Comparison of ENCODE assay signal across 16 mouse cellular contexts in the genomic region with DNA sequence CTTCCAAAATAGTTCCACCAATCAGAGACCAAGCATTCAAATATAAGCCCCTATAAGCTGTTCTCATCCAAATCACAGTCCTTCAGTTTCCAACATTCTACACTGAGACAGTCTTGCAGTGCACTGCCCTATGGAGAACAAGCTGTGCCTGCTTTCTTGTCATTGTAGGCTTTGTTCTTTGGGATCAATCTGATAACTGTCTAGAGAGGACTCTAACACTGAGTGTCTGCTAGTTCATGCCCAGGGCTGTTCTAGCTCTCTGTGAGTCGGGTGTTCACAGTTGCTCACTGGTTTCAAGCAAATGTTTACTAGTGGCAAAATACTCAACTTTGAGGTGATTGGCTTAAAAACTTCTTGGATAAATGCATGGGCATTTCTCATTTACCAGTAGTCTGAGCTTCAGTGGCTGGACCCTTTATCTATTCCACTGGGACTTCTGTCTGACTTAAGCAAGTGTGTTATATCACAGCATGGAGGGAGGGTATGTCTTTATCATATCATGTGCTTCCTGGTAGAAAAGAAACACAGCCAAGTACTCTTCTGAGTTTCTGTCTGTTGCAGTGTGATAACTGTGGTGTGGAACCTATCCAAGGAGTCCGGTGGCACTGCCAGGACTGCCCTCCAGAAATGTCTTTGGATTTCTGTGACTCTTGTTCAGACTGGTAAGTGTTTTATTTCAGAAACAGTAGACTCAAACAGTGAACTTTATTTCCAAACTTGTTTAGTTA.
DNase-seq lines count a peak whose midpoint lies in the region; ATAC-seq and TF ChIP-seq lines count a peak whose summit lies in the region.
"Had no signal": no experiment of that assay in that cellular context is flagged by ENCODE, and none has a peak within 500 bp of the region (broad histone marks: within the 10 kb centered on the region; RNA-seq: fewer than 3 reads in every experiment).

No protein-coding gene starts in this region.

- peak in 1 of 2 experiments; percentile 41 for DNase-seq in heart, adult 2 months
- DNase-seq in heart, adult 8-10 months (ENCODE audit: low spot score), result no peak
- peak; percentile 23 to 24 for DNase-seq in heart, postnatal 14 days
- DNase-seq in frontal cortex, postnatal 14 days (ENCODE audit: low spot score in 2 of 2), result no peak
- DNase-seq: cerebellum, adult 8-10 months; spleen, adult 18-20 months; thymus, postnatal 4 days had no signal

- H3K79me2 ChIP-seq in heart, adult 2 months (replicated peaks; ENCODE audit: control insufficient read depth, insufficient read depth, low read length), result no peaks in the 10 kb centered on the region
- H3K79me2 ChIP-seq in myocyte (ENCODE audit: control insufficient read depth, insufficient read depth), result peaks cover 3% of the 10 kb centered on the region

- H3K27ac ChIP-seq in heart, adult 2 months, result peak overlapping the region; percentile 24
- no peak overlapping the region for H3K27ac ChIP-seq in intestine, embryonic 15.5 days
- H3K27ac ChIP-seq: kidney, embryonic 15.5 days; layer of hippocampus, adult 2 months; limb, embryonic 15.5 days; midbrain, embryonic 15.5 days; neural tube, embryonic 12.5 days had no signal

- peak; percentile 92 for ATAC-seq in common myeloid progenitor, adult 5-6 weeks (replicated peaks; ENCODE audit: low read depth, poor library complexity, severe bottlenecking)
- ATAC-seq in intestine, embryonic 15.5 days, result no peak
- ATAC-seq: midbrain, embryonic 15.5 days had no signal

- H3ac ChIP-seq in myocyte (ENCODE audit: control insufficient read depth, insufficient read length), result no peak overlapping the region

- 26% methylated on average over 2 of the region's 2 CpGs for WGBS in heart, adult 2 months
- 88% methylated on average over 2 of the region's 2 CpGs for WGBS in intestine, embryonic 15.5 days

- H3K9ac ChIP-seq in heart, adult 2 months (ENCODE audit: low read depth, low read length), result no peak overlapping the region
- no peak overlapping the region for H3K9ac ChIP-seq in intestine, embryonic 15.5 days
- H3K9ac ChIP-seq: kidney, embryonic 15.5 days; limb, embryonic 15.5 days; midbrain, embryonic 15.5 days; neural tube, embryonic 12.5 days had no signal

- no peak overlapping the region for H3K4me3 ChIP-seq in heart, adult 2 months
- no peak overlapping the region for H3K4me3 ChIP-seq in myocyte
- no peak overlapping the region for H3K4me3 ChIP-seq in intestine, embryonic 15.5 days (replicated peaks)
- H3K4me3 ChIP-seq: erythroblast, embryonic 14.5 days; kidney, embryonic 15.5 days; layer of hippocampus, adult 2 months; limb, embryonic 15.5 days; midbrain, embryonic 15.5 days; neural tube, embryonic 12.5 days had no signal

- no peaks in the 10 kb centered on the region; the same call in 1 of the 2 replicates for H3K4me1 ChIP-seq in heart, adult 2 months (ENCODE audit: control insufficient read depth, insufficient read depth, low read length)
- H3K4me1 ChIP-seq in intestine, embryonic 15.5 days (replicated peaks), result no peaks in the 10 kb centered on the region
- H3K4me1 ChIP-seq: limb, embryonic 15.5 days; midbrain, embryonic 15.5 days had no signal

- H3K9me3 ChIP-seq in intestine, embryonic 15.5 days, result no peaks in the 10 kb centered on the region
- H3K9me3 ChIP-seq: kidney, embryonic 15.5 days; limb, embryonic 15.5 days; midbrain, embryonic 15.5 days; neural tube, embryonic 12.5 days had no signal

- TF ChIP-seq POLR2A in heart, adult 2 months (IDR thresholded peaks at IDR 0.05; ENCODE audit: insufficient read depth, low read depth, low read length), result no peak
- no peak for TF ChIP-seq POLR2A in myocyte (IDR thresholded peaks at IDR 0.05; ENCODE audit: insufficient read length, low read depth)

- no peak for TF ChIP-seq CTCF in heart, adult 2 months (IDR thresholded peaks at IDR 0.05)

- intact Hi-C loops in heart, adult 2 months (cut with DNase I), result no loop called here
- intact Hi-C loops in heart, postnatal 14 days (cut with DNase I), result no loop called here

- no peaks in the 10 kb centered on the region for H3K27me3 ChIP-seq in heart, adult 2 months (ENCODE audit: control insufficient read depth, insufficient read depth, low read length)
- no peaks in the 10 kb centered on the region for H3K27me3 ChIP-seq in myocyte (ENCODE audit: control insufficient read depth, insufficient read depth, insufficient read length)
- no peaks in the 10 kb centered on the region for H3K27me3 ChIP-seq in intestine, embryonic 15.5 days (replicated peaks)
- H3K27me3 ChIP-seq: kidney, embryonic 15.5 days; limb, embryonic 15.5 days; midbrain, embryonic 15.5 days; neural tube, embryonic 12.5 days had no signal

- 0 out of 2 replicates have a peak, but pooled peaks have one; percentile 28 for TF ChIP-seq EP300 in heart, adult 2 months (IDR thresholded peaks at IDR 0.05; ENCODE audit: insufficient read depth, low read depth, low read length)

- no peak overlapping the region for H3K4me2 ChIP-seq in myocyte (ENCODE audit: low read depth)
- no peak overlapping the region for H3K4me2 ChIP-seq in intestine, embryonic 15.5 days (replicated peaks)
- H3K4me2 ChIP-seq: kidney, embryonic 15.5 days; limb, embryonic 15.5 days; midbrain, embryonic 15.5 days; neural tube, embryonic 12.5 days had no signal

- peaks cover 9% of the 10 kb centered on the region for H3K36me3 ChIP-seq in heart, adult 2 months (ENCODE audit: control insufficient read depth, insufficient read depth, low read length)
- peaks cover 40% of the 10 kb centered on the region for H3K36me3 ChIP-seq in myocyte (ENCODE audit: control insufficient read depth, insufficient read depth)
- H3K36me3 ChIP-seq in intestine, embryonic 15.5 days, result peaks cover 18% of the 10 kb centered on the region

TF ChIP-seq in myocyte, 11 proteins besides CTCF, POLR2A, EP300 and RAD21:
- no peak for TF ChIP-seq REST (IDR thresholded peaks at IDR 0.05; ENCODE audit: insufficient read depth, insufficient read length)
- 0 out of 2 replicates have a peak, but pooled peaks have one; percentile 3 for TF ChIP-seq CEBPB (IDR thresholded peaks at IDR 0.05; ENCODE audit: insufficient read depth, poor library complexity, severe bottlenecking)
- TF ChIP-seq SRF (IDR thresholded peaks at IDR 0.05; ENCODE audit: control insufficient read depth, insufficient read length, low read depth), result no peak

Comparison
In these comparisons a context has a peak if more than half of its experiments do, and no peak if none do; other contexts are left out.
1. DNase-seq: peak in heart, postnatal 14 days (2 of 2); none in heart, adult 8-10 months (single experiment) and frontal cortex, postnatal 14 days (0 of 2).